Mouse (Mus musculus): Measurements from ENCODE around the gene Ano10. TPM values are rescaled to one million over a fixed set of nuclear protein-coding genes. Genes with fewer than 3 reads are reported as not detected.

Ano10 gene
- total and polyA plus RNA-seq, 3 experiments = 3.2 to 26.8 (median 8.3) TPM

DNA sequence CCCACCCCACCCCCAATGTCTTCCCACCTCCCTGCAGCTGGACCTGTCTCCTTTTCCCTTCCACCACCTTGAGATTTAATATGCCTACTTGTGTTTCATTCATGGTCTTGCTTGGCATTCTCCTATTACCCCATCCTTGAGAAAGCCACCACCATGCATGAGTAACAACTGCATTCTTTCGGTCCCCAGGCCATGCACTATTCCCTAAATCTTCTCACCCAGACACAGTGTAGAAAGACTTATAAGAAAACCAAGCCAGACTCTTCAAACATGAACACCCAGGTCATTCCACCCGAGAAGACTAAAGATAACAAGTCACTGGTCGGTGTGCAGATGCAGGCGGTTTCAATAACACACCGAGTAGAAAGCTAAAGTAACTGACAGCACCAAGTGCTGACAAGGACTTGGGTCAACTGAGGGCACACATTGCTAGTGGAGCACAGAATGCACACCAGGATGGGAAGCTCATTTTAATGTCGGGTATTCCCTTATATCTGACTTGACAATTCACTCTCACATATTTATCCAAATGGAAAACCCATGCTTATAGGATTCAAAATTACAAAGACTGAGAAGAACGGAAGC lies 77.2 kb downstream of the Ano10 start:
- no peak for DNase-seq (ENCODE audit: low spot score)
- TF ChIP-seq GATA2 (IDR thresholded peaks at IDR 0.05; ENCODE audit: borderline replicate concordance, low read depth, low read length) = no peak
- no peak for TF ChIP-seq GATA1 (IDR thresholded peaks at IDR 0.05; ENCODE audit: borderline replicate concordance, low read length)
- no peak for TF ChIP-seq CTCF (IDR thresholded peaks at IDR 0.05; ENCODE audit: low read depth, low read length)
- no peak for TF ChIP-seq TAL1 (conservative IDR thresholded peaks at IDR 0.05; ENCODE audit: low read depth, low read length)
- no peak for TF ChIP-seq POLR2AphosphoS5 (IDR thresholded peaks at IDR 0.05; ENCODE audit: insufficient replicate concordance, low read depth, low read length)
- ATAC-seq (ENCODE audit: extremely low read depth, insufficient number of reproducible peaks, low FRiP score, poor library complexity, severe bottlenecking) = no peak
- no peaks in the 10 kb centered on the region for H3K4me1 ChIP-seq (ENCODE audit: insufficient read depth, low read depth, low read length)
- no peak overlapping the region for H3K4me3 ChIP-seq (ENCODE audit: low read depth, low read length)
- H3K27me3 ChIP-seq (ENCODE audit: insufficient read depth, low read length) = peaks cover 3% of the 10 kb centered on the region; the same call in 1 of the 2 replicates
- no peaks in the 10 kb centered on the region for H3K9me3 ChIP-seq (replicated peaks)
- H3K36me3 ChIP-seq (replicated peaks) = no peaks in the 10 kb centered on the region

DNA sequence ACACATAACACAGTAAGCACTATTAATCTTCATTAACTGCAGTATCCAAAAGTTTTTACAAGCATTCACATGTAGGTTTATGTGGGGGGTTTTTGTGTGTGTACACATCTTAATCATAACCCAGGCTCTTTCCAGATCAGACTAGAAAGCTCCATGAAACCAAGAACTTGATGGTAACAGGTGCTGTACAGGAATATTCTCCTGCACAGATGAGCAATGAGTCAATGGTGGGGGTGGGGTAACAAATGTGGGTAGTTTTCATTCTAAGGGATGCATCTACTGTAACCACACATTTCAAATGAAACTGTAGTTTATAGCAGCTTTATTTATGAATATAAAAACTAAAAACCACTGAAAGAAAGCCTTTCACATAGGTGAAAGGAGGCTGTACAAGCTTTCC lies 79.1 kb downstream of the Ano10 start:
- DNase-seq (ENCODE audit: low spot score) (no peak), ATAC-seq (ENCODE audit: extremely low read depth, insufficient number of reproducible peaks, low FRiP score, poor library complexity, severe bottlenecking) (no peak)
- no peak for TF ChIP-seq GATA2 (IDR thresholded peaks at IDR 0.05; ENCODE audit: borderline replicate concordance, low read depth, low read length)
- no peak for TF ChIP-seq GATA1 (IDR thresholded peaks at IDR 0.05; ENCODE audit: borderline replicate concordance, low read length)
- TF ChIP-seq TAL1 (conservative IDR thresholded peaks at IDR 0.05; ENCODE audit: low read depth, low read length) = no peak
- no peak for TF ChIP-seq POLR2AphosphoS5 (IDR thresholded peaks at IDR 0.05; ENCODE audit: insufficient replicate concordance, low read depth, low read length)
- TF ChIP-seq CTCF (IDR thresholded peaks at IDR 0.05; ENCODE audit: low read depth, low read length) = no peak

DNA sequence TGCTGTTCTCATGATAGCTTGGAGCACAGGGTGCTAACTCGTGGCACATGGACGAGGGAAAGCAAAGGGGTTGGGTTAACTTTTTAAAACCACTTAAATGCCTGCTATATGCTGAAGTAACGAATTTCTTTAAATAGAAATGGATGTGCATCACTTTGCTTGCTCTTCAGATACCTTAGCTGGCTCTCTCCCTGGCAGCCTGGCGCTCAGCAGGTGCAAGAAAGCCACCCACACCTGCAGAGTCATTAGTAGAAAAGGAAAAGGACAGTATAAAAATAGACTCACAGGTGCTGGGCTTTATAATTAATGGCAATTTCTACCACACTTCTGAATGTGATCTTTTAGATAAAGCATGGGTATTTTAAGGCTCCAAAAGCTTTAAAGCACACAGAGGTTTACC lies 85.9 kb downstream of the Ano10 start:
- no peak for TF ChIP-seq CTCF (IDR thresholded peaks at IDR 0.05; ENCODE audit: low read depth, low read length)
- no peak for TF ChIP-seq POLR2AphosphoS5 (IDR thresholded peaks at IDR 0.05; ENCODE audit: insufficient replicate concordance, low read depth, low read length)
- no peak for TF ChIP-seq GATA2 (IDR thresholded peaks at IDR 0.05; ENCODE audit: borderline replicate concordance, low read depth, low read length)
- no peak for TF ChIP-seq GATA1 (IDR thresholded peaks at IDR 0.05; ENCODE audit: borderline replicate concordance, low read length)
- no peak for TF ChIP-seq TAL1 (conservative IDR thresholded peaks at IDR 0.05; ENCODE audit: low read depth, low read length)
- Histone ChIP-seq H3K36me3 (replicated peaks) (no peaks in the 10 kb centered on the region), H3K9me3 (replicated peaks) (no peaks in the 10 kb centered on the region), H3K27me3 (ENCODE audit: insufficient read depth, low read length) (no peaks in the 10 kb centered on the region), H3K4me3 (ENCODE audit: low read depth, low read length) (no peak overlapping the region), H3K4me1 (ENCODE audit: insufficient read depth, low read depth, low read length) (no peaks in the 10 kb centered on the region)
- DNase-seq (ENCODE audit: low spot score) (no peak), ATAC-seq (ENCODE audit: extremely low read depth, insufficient number of reproducible peaks, low FRiP score, poor library complexity, severe bottlenecking) (no peak)

More for the DNA sequence above, 79.1 kb downstream of the Ano10 start:
- Histone ChIP-seq H3K27me3 (ENCODE audit: insufficient read depth, low read length) (peaks cover 3% of the 10 kb centered on the region; the same call in 1 of the 2 replicates), H3K4me3 (ENCODE audit: low read depth, low read length) (no peak overlapping the region), H3K36me3 (replicated peaks) (no peaks in the 10 kb centered on the region), H3K4me1 (ENCODE audit: insufficient read depth, low read depth, low read length) (no peaks in the 10 kb centered on the region), H3K9me3 (replicated peaks) (no peaks in the 10 kb centered on the region)

DNA sequence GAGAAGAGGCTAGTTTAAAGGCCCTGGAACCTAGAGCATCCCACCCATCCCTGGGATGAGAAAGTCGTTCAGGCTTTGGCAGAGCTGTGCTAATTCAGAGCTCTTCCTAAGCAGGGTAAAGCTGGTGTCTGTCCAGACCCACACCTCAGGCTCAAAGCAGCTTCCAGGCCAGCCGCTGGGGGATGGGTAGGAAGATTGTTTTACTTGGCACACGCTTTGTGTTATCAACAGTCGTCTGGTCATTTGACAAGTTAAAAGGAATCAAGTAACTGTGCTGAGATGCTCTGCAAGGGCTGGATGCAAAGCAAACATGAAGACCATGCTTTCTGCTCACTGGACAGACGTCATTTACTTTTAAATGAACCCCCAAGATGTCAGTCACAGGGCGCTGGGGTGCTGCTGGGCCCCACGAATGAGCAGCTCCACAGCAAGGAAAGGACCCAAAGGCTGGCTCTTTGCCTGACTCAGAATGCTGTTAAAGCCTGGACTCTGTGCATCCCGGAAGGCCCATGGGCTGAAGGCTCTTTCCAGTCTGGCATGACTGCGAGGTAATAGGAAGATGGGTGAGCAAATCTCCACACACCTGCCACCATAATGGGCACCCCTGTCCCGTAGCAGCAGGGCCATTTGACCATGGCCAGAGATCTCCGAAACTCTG lies 88.6 kb downstream of the Ano10 start:
- DNase-seq (ENCODE audit: low spot score) (no peak), ATAC-seq (ENCODE audit: extremely low read depth, insufficient number of reproducible peaks, low FRiP score, poor library complexity, severe bottlenecking) (no peak)
- Histone ChIP-seq H3K4me3 (ENCODE audit: low read depth, low read length) (no peak overlapping the region), H3K9me3 (replicated peaks) (no peaks in the 10 kb centered on the region), H3K27me3 (ENCODE audit: insufficient read depth, low read length) (no peaks in the 10 kb centered on the region), H3K4me1 (ENCODE audit: insufficient read depth, low read depth, low read length) (no peaks in the 10 kb centered on the region), H3K36me3 (replicated peaks) (no peaks in the 10 kb centered on the region)
- TF ChIP-seq GATA1 (IDR thresholded peaks at IDR 0.05; ENCODE audit: borderline replicate concordance, low read length) = no peak
- TF ChIP-seq TAL1 (conservative IDR thresholded peaks at IDR 0.05; ENCODE audit: low read depth, low read length) = no peak
- no peak for TF ChIP-seq CTCF (IDR thresholded peaks at IDR 0.05; ENCODE audit: low read depth, low read length)
- no peak for TF ChIP-seq GATA2 (IDR thresholded peaks at IDR 0.05; ENCODE audit: borderline replicate concordance, low read depth, low read length)
- TF ChIP-seq POLR2AphosphoS5 (IDR thresholded peaks at IDR 0.05; ENCODE audit: insufficient replicate concordance, low read depth, low read length) = no peak

DNA sequence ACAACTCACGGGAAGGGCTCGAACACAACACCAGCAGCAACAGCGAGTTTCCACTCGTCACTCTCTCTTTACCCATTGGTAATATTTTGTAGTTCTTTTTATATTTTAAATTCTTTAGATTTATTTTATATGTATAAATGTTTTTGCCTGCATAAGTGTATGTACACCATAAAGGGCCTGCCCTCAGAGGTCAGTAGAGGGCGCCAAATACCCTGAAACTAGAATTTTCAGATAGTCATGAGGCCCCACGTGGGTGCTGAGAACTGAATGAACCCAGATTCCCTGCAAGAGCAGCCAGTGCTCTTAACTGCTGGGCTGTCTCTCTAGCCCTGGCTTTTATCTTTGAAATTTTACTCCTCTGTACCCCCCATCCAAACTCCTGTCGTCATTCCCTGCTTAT lies 89.7 kb downstream of the Ano10 start:
- DNase-seq (ENCODE audit: low spot score) (no peak), ATAC-seq (ENCODE audit: extremely low read depth, insufficient number of reproducible peaks, low FRiP score, poor library complexity, severe bottlenecking) (no peak)
- Histone ChIP-seq H3K9me3 (replicated peaks) (no peaks in the 10 kb centered on the region), H3K4me1 (ENCODE audit: insufficient read depth, low read depth, low read length) (no peaks in the 10 kb centered on the region), H3K36me3 (replicated peaks) (no peaks in the 10 kb centered on the region), H3K4me3 (ENCODE audit: low read depth, low read length) (no peak overlapping the region), H3K27me3 (ENCODE audit: insufficient read depth, low read length) (peaks cover 3% of the 10 kb centered on the region; the same call in 1 of the 2 replicates)
- no peak for TF ChIP-seq TAL1 (conservative IDR thresholded peaks at IDR 0.05; ENCODE audit: low read depth, low read length)
- TF ChIP-seq POLR2AphosphoS5 (IDR thresholded peaks at IDR 0.05; ENCODE audit: insufficient replicate concordance, low read depth, low read length) = no peak
- no peak for TF ChIP-seq CTCF (IDR thresholded peaks at IDR 0.05; ENCODE audit: low read depth, low read length)
- no peak for TF ChIP-seq GATA2 (IDR thresholded peaks at IDR 0.05; ENCODE audit: borderline replicate concordance, low read depth, low read length)
- TF ChIP-seq GATA1 (IDR thresholded peaks at IDR 0.05; ENCODE audit: borderline replicate concordance, low read length) = no peak

DNA sequence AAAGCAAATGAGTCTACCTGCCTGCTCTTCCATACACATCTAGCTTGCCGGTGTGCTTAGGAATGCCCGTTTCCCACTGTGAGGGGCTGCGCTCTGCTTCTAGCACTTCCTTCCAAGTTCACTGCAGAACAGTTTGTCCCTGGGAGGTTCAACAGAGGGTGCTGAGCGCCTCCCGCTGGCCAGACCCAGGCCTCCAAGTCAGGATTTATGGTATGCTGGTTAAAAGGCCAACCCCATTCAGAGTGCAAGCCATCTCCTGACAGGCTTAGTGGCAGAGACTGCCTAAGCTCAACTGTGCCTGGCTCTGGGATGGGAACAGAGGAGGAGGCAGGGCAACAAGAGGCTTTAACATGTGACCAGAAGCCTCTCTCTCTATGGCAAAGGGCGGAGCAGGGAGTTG lies 95.0 kb downstream of the Ano10 start:
- Histone ChIP-seq H3K36me3 (replicated peaks) (no peaks in the 10 kb centered on the region), H3K4me3 (ENCODE audit: low read depth, low read length) (no peak overlapping the region), H3K9me3 (replicated peaks) (no peaks in the 10 kb centered on the region), H3K4me1 (ENCODE audit: insufficient read depth, low read depth, low read length) (no peaks in the 10 kb centered on the region), H3K27me3 (ENCODE audit: insufficient read depth, low read length) (peaks cover 3% of the 10 kb centered on the region; the same call in 1 of the 2 replicates)
- no peak for DNase-seq (ENCODE audit: low spot score)
- TF ChIP-seq GATA1 (IDR thresholded peaks at IDR 0.05; ENCODE audit: borderline replicate concordance, low read length) (no peak), TAL1 (conservative IDR thresholded peaks at IDR 0.05; ENCODE audit: low read depth, low read length) (no peak), CTCF (IDR thresholded peaks at IDR 0.05; ENCODE audit: low read depth, low read length) (no peak), POLR2AphosphoS5 (IDR thresholded peaks at IDR 0.05; ENCODE audit: insufficient replicate concordance, low read depth, low read length) (no peak), GATA2 (IDR thresholded peaks at IDR 0.05; ENCODE audit: borderline replicate concordance, low read depth, low read length) (no peak)
- ATAC-seq (ENCODE audit: extremely low read depth, insufficient number of reproducible peaks, low FRiP score, poor library complexity, severe bottlenecking) = no peak

Data from G1E (cell line).